Mouse (Mus musculus): ENCODE measurements around the gene Pigp.
"Not testable (repeated sequence)": the region's sequence is repeated elsewhere in the genome, so short reads cannot be mapped to it uniquely, and the experiment has no call there.

Gene Pigp

GRCm38 (mm10) chr16:94360578-94361350 is 10.9 kb downstream of the Pigp start:
- peak; percentile 59 to 87 for DNase-seq (ENCODE audit: inconsistent age in 2 of 2, low spot score in 1 of 2)

GRCm38 (mm10) chr16:94358091-94358490 is 13.6 kb downstream of the Pigp start:
- DNase-seq (ENCODE audit: inconsistent age in 2 of 2, low spot score in 1 of 2), result no peak

DNA sequence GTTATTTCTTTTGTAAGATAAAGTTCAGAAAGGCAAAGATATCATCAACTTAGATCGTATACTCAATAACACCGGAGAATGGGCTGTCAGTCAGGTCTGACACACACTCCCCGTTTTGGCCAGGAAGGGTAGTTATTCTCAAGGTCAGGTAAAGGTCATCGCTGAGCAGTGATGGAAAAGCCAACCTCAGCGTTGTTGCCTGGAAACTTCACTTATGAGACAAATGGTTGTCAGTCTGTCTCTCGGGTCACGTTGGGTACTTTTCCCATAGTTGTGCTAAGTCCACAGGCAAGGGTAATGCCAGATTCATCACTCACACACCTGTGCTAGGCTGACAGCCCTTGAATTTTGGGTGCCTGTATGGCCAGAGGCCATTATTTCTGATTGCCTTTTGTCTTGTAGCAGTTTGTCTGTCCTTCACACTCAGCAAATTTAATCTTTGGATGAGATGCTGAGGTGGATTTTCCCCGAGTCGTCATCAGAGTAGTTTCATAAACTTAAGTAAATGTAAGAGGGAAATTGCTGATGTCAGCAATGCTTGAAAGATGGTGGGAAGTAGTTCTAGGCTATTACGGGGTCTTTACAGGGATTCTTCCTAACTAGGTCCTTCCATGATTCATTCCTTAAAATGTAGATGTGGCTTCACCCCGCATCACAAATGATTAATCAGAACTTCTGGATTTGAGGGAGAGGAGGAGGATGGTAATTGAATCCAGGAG is 14.7 kb downstream of the Pigp start:
- DNase-seq (ENCODE audit: inconsistent age in 2 of 2, low spot score in 1 of 2), result peak; percentile 38 to 65

GRCm38 (mm10) chr16:94356046-94356445 is 15.6 kb downstream of the Pigp start:
- DNase-seq (ENCODE audit: inconsistent age in 2 of 2, low spot score in 1 of 2), result no peak

DNA sequence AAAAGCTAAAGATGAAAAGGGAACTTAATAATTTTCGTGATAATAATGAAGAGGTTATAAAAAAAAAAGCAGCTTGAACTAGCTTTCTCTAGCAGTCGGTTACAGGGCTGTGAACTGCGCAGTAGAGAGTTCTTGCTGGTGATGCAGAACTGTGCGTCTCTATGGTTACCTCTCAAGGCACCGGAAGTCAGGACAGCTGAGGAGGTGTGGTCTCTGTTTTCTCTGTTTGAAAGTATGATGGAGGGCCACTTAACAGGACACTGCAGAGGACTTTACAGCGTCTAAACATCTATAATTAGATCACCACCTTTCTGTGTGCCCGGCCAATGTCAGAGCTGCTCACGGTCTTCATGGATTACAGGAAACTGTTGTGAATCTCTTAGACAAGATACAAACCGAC is 17.2 kb downstream of the Pigp start:
- no peak for DNase-seq (ENCODE audit: inconsistent age in 2 of 2, low spot score in 1 of 2)

GRCm38 (mm10) chr16:94350287-94350677 is 21.4 kb downstream of the Pigp start:
- no peak for DNase-seq (ENCODE audit: inconsistent age in 2 of 2, low spot score in 1 of 2)

- no peak for DNase-seq (ENCODE audit: inconsistent age in 2 of 2, low spot score in 1 of 2)
Observed at GRCm38 (mm10) chr16:94349588-94350286, 21.9 kb downstream of the Pigp start.

GRCm38 (mm10) chr16:94348779-94349178 is 22.9 kb downstream of the Pigp start:
- no peak for DNase-seq (ENCODE audit: inconsistent age in 2 of 2, low spot score in 1 of 2)

DNA sequence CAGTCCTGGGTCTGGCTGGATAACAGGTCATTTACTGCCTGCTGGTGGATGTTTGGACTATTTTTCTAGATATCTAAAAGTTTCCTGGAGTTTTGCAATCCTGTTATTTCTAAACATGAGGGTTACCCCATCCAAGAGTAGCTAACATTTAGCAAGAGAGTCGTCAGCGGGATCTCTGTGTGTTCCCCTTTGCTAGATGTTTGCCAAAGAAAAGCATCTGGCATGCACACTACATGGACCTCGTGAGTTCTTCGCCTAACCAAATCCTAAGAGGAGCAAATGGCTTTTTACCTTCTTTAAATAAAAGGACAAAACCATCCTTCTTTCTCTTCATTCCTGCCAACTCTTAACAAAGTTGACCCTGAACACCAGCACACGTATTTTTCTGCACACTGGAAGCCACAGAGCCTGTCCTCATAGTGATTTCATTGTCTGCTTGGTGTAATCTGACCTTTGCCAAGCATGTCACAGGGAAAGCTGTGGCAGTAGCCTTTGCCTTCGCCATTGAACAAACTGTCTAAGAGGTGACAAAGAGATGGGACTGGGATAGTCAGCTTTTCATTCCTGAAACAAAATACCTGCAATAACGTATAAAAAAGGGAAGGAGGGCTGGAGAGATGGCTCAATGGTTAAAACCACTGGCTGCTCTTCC is 24.4 kb downstream of the Pigp start:
- peak in 1 of 2 experiments; percentile 73 for DNase-seq (ENCODE audit: inconsistent age in 2 of 2, low spot score in 1 of 2)

DNA sequence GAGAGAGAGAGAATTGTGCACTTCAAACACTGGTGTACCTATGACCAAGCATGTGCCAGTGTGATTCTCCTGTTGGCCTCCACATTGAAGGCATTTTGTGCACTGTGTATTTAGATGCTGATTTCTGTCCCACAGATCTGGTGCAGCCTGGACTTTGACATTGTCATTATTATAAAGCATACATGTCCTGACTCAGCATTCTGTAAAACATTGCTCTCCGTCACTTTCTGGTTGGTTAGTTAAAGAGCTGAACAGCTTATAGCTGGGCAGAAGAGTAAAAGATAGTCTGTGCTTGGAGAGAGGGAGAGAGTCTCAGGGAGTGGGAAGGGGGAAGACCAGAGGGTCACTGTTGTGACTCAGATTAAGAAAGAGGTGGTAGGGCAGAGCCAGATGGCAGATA is 25.9 kb downstream of the Pigp start:
- DNase-seq (ENCODE audit: inconsistent age in 2 of 2, low spot score in 1 of 2), result no peak

GRCm38 (mm10) chr16:94339164-94340160 is 32.2 kb downstream of the Pigp start:
- DNase-seq (ENCODE audit: inconsistent age in 2 of 2, low spot score in 1 of 2), result not testable (repeated sequence)

GRCm38 (mm10) chr16:94335656-94336055 is 36.0 kb downstream of the Pigp start:
- DNase-seq (ENCODE audit: inconsistent age in 2 of 2, low spot score in 1 of 2), result no peak

- peak; percentile 67 to 88 for DNase-seq (ENCODE audit: inconsistent age in 2 of 2, low spot score in 1 of 2)
Observed at GRCm38 (mm10) chr16:94331886-94332252, 39.8 kb downstream of the Pigp start.

DNA sequence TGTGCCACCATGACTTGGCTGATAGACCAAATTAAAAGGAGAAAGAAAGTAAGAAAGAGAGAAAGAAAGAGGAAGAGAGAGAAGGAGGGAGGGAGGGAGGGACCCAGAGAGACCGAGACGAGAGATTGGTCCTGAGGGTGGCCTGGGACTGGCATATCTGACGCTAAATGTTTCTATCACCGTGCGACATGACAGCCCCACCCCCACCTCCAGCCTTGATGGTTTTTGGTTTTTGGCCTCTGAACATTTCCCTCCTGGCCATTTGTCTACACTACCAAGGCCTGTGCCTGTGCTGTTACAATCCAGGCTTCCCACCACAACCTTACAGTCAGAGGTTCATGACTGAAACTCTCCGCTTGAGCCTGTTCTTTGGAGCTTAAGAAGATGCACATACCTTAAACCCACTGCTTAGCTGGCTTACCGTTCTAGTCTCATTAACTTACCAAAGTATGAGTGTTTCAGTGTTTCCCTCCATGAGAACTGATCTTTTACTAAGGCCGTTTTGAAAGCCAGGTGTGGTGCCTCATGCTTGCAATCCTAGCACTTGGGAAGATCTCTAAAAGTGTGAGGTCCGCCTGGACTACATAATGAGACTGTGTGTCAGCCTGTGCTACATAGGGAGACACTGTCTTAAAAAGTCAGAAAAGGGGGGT is 40.3 kb downstream of the Pigp start:
- DNase-seq (ENCODE audit: inconsistent age in 2 of 2, low spot score in 1 of 2), result no peak

- peak in 1 of 2 experiments; percentile 21 for DNase-seq (ENCODE audit: inconsistent age in 2 of 2, low spot score in 1 of 2)
Observed at GRCm38 (mm10) chr16:94330429-94330828, 41.2 kb downstream of the Pigp start.

DNA sequence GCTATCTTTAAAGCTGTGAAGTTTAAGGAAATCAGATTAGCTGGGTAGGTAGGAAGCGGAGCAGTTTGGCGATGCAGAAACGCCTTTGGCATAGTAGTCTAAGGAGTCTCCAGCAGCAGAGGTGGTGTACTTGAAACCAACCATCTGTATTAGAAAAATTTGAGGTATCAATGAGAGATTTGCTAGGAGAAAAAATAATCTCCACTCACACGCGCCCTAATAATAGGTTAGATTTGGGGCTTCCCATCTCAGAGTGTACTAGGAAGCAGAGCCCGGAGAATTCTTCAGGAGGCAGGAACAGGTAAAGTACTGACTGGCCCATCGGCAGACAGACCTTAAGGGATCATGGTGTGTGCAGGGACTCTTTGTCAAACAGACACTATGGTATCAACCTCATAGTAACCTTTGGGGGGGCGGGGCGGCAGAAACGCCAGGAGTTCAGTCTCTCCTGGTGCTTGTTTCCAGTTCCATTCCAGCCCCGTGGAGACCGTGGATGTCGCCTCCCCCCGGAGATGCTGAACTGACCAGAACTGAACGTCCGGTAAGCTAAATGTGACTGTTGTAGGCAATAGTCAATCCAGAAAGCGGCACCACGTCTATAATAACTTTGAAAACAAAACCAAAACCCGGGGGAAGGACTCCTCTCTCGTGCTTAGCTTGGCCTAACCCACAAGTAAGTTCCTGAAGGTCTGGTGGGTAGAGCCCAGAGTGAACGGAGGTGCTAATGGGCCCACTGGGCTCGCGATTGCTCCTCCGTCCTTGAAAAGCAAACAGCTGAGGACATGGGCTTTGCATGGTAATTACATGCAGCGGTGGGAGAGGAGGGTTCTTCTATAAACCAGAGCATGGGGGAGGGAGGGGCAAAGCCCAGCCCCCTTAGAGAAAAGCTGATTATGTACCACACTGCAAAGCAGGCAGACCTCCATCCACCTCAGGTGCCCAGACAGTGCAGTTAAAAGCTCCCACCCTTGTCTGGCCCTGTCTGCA is 42.5 kb downstream of the Pigp start:
- peak in 1 of 2 experiments; percentile 51 for DNase-seq (ENCODE audit: inconsistent age in 2 of 2, low spot score in 1 of 2)

DNA sequence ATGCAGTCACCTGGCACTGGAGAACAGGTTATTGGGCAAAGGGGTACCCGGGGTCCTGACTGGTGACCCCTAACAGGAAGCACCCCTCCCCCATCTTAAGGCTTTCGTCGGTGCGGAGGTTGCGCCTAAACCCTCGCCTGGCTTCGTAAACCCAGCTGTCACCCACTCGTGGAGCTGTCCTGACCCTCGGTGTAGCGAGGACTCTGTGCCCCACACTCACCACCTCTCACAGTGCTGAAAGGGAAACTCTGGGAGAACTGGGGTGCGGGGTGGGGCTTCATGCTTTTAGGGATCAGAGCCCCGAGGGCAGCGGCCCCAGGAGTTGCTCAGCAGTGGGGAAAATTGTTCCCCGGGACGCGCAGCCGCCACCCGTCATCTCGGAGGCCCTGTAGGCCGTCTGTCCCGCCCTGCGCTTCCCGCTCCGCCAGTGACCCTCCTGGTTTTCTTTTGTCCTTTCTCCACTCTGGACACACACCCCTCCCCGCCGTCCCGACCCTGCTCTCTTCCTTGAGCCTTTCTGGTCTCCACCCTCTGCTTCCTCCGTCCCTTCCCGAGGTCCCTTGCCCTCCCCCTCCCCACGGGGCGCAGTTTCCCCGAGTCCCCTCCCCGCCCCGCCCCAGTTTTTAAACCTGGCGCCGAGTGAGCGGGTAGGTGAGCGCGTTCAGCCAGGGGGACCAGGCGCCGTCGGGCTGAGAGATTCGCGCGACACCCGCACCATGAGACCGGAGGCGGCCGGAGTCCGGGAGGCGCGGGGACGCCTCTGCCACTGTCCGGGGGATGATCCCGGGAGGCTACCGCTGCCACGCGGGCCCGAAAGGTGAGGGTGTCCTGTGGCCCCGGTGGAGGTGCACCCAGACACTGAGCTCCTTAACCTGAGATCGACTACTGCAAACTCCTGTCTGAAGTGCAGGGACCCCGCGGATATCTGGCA is 43.6 kb downstream of the Pigp start, which contains the start of gene Ripply3:
Ripply3 (plus strand) TSS at position 640 of the 931 bp plus-strand sequence.
- DNase-seq (ENCODE audit: inconsistent age in 2 of 2, low spot score in 1 of 2), result peak; percentile 73 to 88

Data from adrenal gland, adult (tissue).